Mouse (Mus musculus) G1E (cell line): ENCODE measurements around the gene Msh2.

Experiments
- CTCF ChIP-seq: IDR thresholded peaks from 2 replicates; pipeline ENCODE4 v1.5.1; 2012; ENCODE audit warnings: low read depth, low read length, inconsistent platforms, mixed read lengths
- GATA2 ChIP-seq: IDR thresholded peaks from 2 replicates; pipeline ENCODE4 v1.6.1; 2012; ENCODE audit warnings: low read depth, low read length, inconsistent platforms, borderline replicate concordance
- POLR2AphosphoS5 ChIP-seq: IDR thresholded peaks from 2 replicates; pipeline ENCODE4 v1.6.1; 2012; ENCODE audit warnings: low read depth, low read length, inconsistent platforms; ENCODE audit not compliant: insufficient replicate concordance

- TF ChIP-seq CTCF (no peak), POLR2AphosphoS5 (no peak), GATA2 (no peak)
Observed at GRCm38 (mm10) chr17:87698996-87699765, 27.1 kb downstream of the Msh2 start.
